Mouse (Mus musculus): Measurements from ENCODE around the gene Mapk1ip1.

DNA sequence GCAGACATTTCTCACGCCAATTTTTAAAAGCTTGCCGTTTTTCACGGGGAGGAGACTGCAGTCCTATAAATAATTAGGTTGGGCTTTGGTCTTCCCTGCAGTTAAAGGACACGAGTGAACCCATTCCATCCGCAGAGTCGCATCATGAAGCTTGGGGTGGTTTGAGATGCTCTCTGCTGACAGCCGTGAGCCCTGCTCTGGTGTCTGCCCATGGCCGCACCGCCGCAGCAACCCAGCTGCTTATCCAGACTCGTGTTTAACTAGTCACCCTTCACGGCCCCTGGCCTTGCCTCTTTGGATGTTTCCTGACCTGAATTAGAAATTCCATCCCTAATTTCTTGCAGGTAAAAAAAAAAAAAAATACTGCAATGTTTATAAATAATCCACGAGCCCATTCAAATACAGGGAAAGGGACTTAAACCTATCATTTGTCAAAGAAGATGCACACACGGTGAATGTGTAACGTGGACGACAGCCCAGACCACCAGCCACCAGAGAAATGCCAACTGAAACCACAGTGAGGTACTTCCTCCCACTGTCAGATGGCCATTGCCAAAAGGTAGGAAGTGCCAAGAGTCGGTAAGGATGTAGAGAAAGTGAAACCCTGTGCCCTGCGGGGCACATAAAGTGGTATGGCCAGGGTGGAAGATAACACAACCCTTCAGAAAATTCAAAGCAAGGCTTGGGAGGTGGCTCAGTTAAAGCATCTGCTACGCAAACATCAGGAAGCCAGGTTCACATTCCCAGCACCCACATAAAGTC lies 20.9 kb downstream of the Mapk1ip1 start:
- TF ChIP-seq CTCF (IDR thresholded peaks at IDR 0.05; ENCODE audit: insufficient read depth, low read depth, low read length), result no peak
- no peak for TF ChIP-seq POLR2A (IDR thresholded peaks at IDR 0.05; ENCODE audit: insufficient read depth, low read depth, low read length)

All from olfactory bulb, adult 2 months (tissue).